Mouse (Mus musculus) cerebellum, adult 2 months (tissue): ENCODE measurements at regions not wholly inside any gene's neighbourhood (a gene's known extent, or its start where the extent isn't known, plus 50 kb on each side); places are given as distances from the start of the nearest gene placed in this dataset.

Experiments
- CTCF ChIP-seq: fragments of 200-500 bp; IDR thresholded peaks from 2 replicates; pipeline ENCODE4 v1.5.1; 2011; ENCODE audit warnings: low read depth, mild to moderate bottlenecking, control low read depth, low read length, moderate library complexity, borderline replicate concordance; ENCODE audit not compliant: insufficient read depth
- POLR2A ChIP-seq: fragments of 200-500 bp; IDR thresholded peaks from 2 replicates; pipeline ENCODE4 v1.6.1; 2011; ENCODE audit warnings: low read length, control low read depth, borderline replicate concordance; ENCODE audit not compliant: insufficient read depth

GRCm38 (mm10) chr2:9697591-9698345 is 183.3 kb upstream of the 4930412O13Rik start:
- TF ChIP-seq POLR2A (no peak), CTCF (no peak)
